Mouse (Mus musculus) kidney, postnatal 14 days (tissue): Measurements from ENCODE around the gene Metap1d.
A peak's percentile ranks its signal among the peaks of the same experiment; 100 is the strongest.

ENCODE experiments used
- DNase-seq: peaks from one replicate; pipeline ENCODE4 v3.0.0; 2022; ENCODE audit warnings: mixed read lengths

Gene Metap1d

GRCm38 (mm10) chr2:71453161-71453916 lies at the start of gene Metap1d:
TSS of gene Metap1d (plus strand) at chr2:71453276.
- peak; percentile 96 for DNase-seq

GRCm38 (mm10) chr2:71405613-71406012 lies 47.5 kb upstream of the Metap1d start:
- no peak for DNase-seq

GRCm38 (mm10) chr2:71418760-71419280 lies 34.3 kb upstream of the Metap1d start:
- DNase-seq = no peak

GRCm38 (mm10) chr2:71419408-71419807 lies 33.7 kb upstream of the Metap1d start:
- DNase-seq = no peak

GRCm38 (mm10) chr2:71420895-71421425 lies 32.1 kb upstream of the Metap1d start:
- no peak for DNase-seq

- DNase-seq = no peak
Measured at GRCm38 (mm10) chr2:71424545-71424944, 28.5 kb upstream of the Metap1d start.

- DNase-seq = no peak
Measured at GRCm38 (mm10) chr2:71435440-71435839, 17.6 kb upstream of the Metap1d start.

GRCm38 (mm10) chr2:71443376-71443775 lies 9.7 kb upstream of the Metap1d start:
- no peak for DNase-seq

GRCm38 (mm10) chr2:71445536-71446196 lies 7.4 kb upstream of the Metap1d start:
- DNase-seq = no peak

GRCm38 (mm10) chr2:71449604-71450003 lies 3.5 kb upstream of the Metap1d start:
- no peak for DNase-seq

- no peak for DNase-seq
Measured at GRCm38 (mm10) chr2:71451761-71452160, 1.3 kb upstream of the Metap1d start.

- DNase-seq = no peak
Measured at GRCm38 (mm10) chr2:71453917-71454260, 813 bp downstream of the Metap1d start.

GRCm38 (mm10) chr2:71458624-71459023 lies 5.5 kb downstream of the Metap1d start:
- DNase-seq = no peak

GRCm38 (mm10) chr2:71459659-71460058 lies 6.6 kb downstream of the Metap1d start:
- DNase-seq = no peak

GRCm38 (mm10) chr2:71461139-71461538 lies 8.1 kb downstream of the Metap1d start:
- DNase-seq = no peak

- DNase-seq = no peak
Measured at GRCm38 (mm10) chr2:71461589-71461988, 8.5 kb downstream of the Metap1d start.

GRCm38 (mm10) chr2:71462066-71462465 lies 9.0 kb downstream of the Metap1d start:
- no peak for DNase-seq

GRCm38 (mm10) chr2:71462553-71462952 lies 9.5 kb downstream of the Metap1d start:
- DNase-seq = no peak

GRCm38 (mm10) chr2:71466103-71466502 lies 13.0 kb downstream of the Metap1d start:
- no peak for DNase-seq

- DNase-seq = peak; percentile 31
Measured at GRCm38 (mm10) chr2:71466861-71467450, 13.9 kb downstream of the Metap1d start.

GRCm38 (mm10) chr2:71471094-71471493 lies 18.0 kb downstream of the Metap1d start:
- DNase-seq = no peak

- DNase-seq = no peak
Measured at GRCm38 (mm10) chr2:71473830-71474229, 20.8 kb downstream of the Metap1d start.

- DNase-seq = peak; percentile 37
Measured at GRCm38 (mm10) chr2:71474345-71474744, 21.3 kb downstream of the Metap1d start.

- DNase-seq = no peak
Measured at GRCm38 (mm10) chr2:71475311-71475710, 22.2 kb downstream of the Metap1d start.
